Mouse (Mus musculus): ENCODE measurements around the gene Fzd2.

Gene Fzd2

GRCm38 (mm10) chr11:102623876-102624789 lies 19.9 kb downstream of the Fzd2 start:
- DNase-seq, result no peak

- no peak for DNase-seq
These were observed 20.8 kb downstream of the Fzd2 start for GRCm38 (mm10) chr11:102624888-102625407.

- no peak for DNase-seq
These were observed 23.2 kb downstream of the Fzd2 start for GRCm38 (mm10) chr11:102627171-102627931.

GRCm38 (mm10) chr11:102628529-102628928 lies 24.3 kb downstream of the Fzd2 start:
- DNase-seq, result no peak

GRCm38 (mm10) chr11:102629375-102629774 lies 25.2 kb downstream of the Fzd2 start:
- DNase-seq, result no peak

- DNase-seq, result no peak
These were observed 26.5 kb downstream of the Fzd2 start for GRCm38 (mm10) chr11:102630731-102631130.

GRCm38 (mm10) chr11:102631203-102631602 lies 27.0 kb downstream of the Fzd2 start:
- no peak for DNase-seq

- DNase-seq, result no peak
These were observed 28.5 kb downstream of the Fzd2 start for GRCm38 (mm10) chr11:102632725-102633124.

GRCm38 (mm10) chr11:102633379-102633778 lies 29.2 kb downstream of the Fzd2 start:
- DNase-seq, result peak; percentile 36

GRCm38 (mm10) chr11:102636887-102637286 lies 32.7 kb downstream of the Fzd2 start:
- peak; percentile 32 for DNase-seq

- peak; percentile 83 for DNase-seq
These were observed 39.7 kb downstream of the Fzd2 start for GRCm38 (mm10) chr11:102643891-102644382.

GRCm38 (mm10) chr11:102646226-102646625 lies 42.0 kb downstream of the Fzd2 start:
- no peak for DNase-seq

GRCm38 (mm10) chr11:102647885-102648284 lies 43.7 kb downstream of the Fzd2 start:
- no peak for DNase-seq

GRCm38 (mm10) chr11:102651381-102651780 lies 47.2 kb downstream of the Fzd2 start:
- peak; percentile 77 for DNase-seq

GRCm38 (mm10) chr11:102652844-102653243 lies 48.6 kb downstream of the Fzd2 start:
- DNase-seq, result peak; percentile 19

- DNase-seq, result no peak
These were observed 51.7 kb downstream of the Fzd2 start for GRCm38 (mm10) chr11:102655888-102656287.

- no peak for DNase-seq
These were observed 52.2 kb downstream of the Fzd2 start for GRCm38 (mm10) chr11:102656326-102656926.

GRCm38 (mm10) chr11:102656931-102657330 lies 52.7 kb downstream of the Fzd2 start:
- DNase-seq, result no peak

Data from lung, postnatal 36 days (tissue).